Mouse (Mus musculus) bone marrow macrophage, adult 2 months (primary cell): ENCODE measurements around the gene Hist1h4n.

ENCODE experiments used
- CTCF ChIP-seq: IDR thresholded peaks from 2 replicates; pipeline ENCODE4 v1.5.1; 2012; ENCODE audit warnings: low read depth, mild to moderate bottlenecking, low read length, moderate library complexity
- POLR2A ChIP-seq: IDR thresholded peaks from 2 replicates; pipeline ENCODE4 v1.6.1; 2012; ENCODE audit warnings: mild to moderate bottlenecking, low read depth, low read length, borderline replicate concordance

DNA sequence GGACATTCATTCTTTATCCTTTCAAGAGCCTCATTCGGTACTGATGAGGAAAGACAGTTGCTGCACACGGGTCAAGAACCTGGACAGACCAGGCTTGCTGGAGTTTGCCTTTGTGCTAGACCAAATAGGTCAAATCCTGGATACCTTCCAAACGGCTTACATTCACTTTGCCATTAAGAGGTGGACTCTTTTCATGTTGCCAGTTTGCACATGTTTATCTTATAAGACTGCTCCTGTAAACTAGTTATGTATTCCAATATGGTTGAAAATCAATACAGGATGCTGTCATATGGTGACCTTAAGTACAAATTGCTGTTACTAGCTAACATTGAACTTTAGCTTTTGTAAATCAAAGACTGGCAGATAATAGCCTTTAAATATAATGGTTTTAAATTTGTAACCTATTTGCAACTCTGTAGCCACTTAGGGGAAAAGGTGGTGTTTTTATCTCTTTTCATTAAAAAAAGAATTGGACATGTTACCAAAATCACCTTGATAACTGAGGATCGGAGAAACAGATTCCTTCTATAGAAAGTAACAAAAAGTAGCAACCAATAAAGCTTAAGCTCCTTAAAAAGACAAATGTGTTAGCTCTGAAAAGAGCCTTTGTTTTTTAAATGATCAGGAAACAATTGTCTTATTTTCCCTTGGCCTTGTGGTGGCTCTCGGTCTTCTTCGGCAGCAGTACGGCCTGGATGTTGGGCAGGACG is 45.7 kb downstream of the Hist1h4n start:
- TF ChIP-seq CTCF = no peak
- TF ChIP-seq POLR2A = no peak
